Mouse (Mus musculus): ENCODE measurements around the gene Ifit3b. TPM values are rescaled to one million over a fixed set of nuclear protein-coding genes. Genes with fewer than 3 reads are reported as not detected.
A peak's percentile ranks its signal among the peaks of the same experiment; 100 is the strongest.
"Not testable (repeated sequence)": the region's sequence is repeated elsewhere in the genome, so short reads cannot be mapped to it uniquely, and the experiment has no call there.

Ifit3b gene
- not detected in 2 replicates for polyA plus RNA-seq (2012)

- TF ChIP-seq GATA1 (IDR thresholded peaks at IDR 0.05; ENCODE audit: low read length): not testable (repeated sequence)
These were observed at the start of gene Ifit3b for GRCm38 (mm10) chr19:34607237-34608051. Gene Ifit3b, plus strand, starts transcription at chr19:34607970.

GRCm38 (mm10) chr19:34562556-34562955, 45.2 kb upstream of the Ifit3b start:
- TF ChIP-seq GATA1 (IDR thresholded peaks at IDR 0.05; ENCODE audit: low read length): peak; percentile 27

- TF ChIP-seq GATA1 (IDR thresholded peaks at IDR 0.05; ENCODE audit: low read length): no peak
These were observed 41.5 kb upstream of the Ifit3b start for GRCm38 (mm10) chr19:34566178-34566784.

GRCm38 (mm10) chr19:34568988-34569895, 38.5 kb upstream of the Ifit3b start:
- no peak for TF ChIP-seq GATA1 (IDR thresholded peaks at IDR 0.05; ENCODE audit: low read length)

- TF ChIP-seq GATA1 (IDR thresholded peaks at IDR 0.05; ENCODE audit: low read length): no peak
These were observed 37.8 kb upstream of the Ifit3b start for GRCm38 (mm10) chr19:34569896-34570476.

- TF ChIP-seq GATA1 (IDR thresholded peaks at IDR 0.05; ENCODE audit: low read length): no peak
These were observed 36.7 kb upstream of the Ifit3b start for GRCm38 (mm10) chr19:34571080-34571479.

GRCm38 (mm10) chr19:34573650-34574049, 34.1 kb upstream of the Ifit3b start:
- TF ChIP-seq GATA1 (IDR thresholded peaks at IDR 0.05; ENCODE audit: low read length): no peak

- no peak for TF ChIP-seq GATA1 (IDR thresholded peaks at IDR 0.05; ENCODE audit: low read length)
These were observed 30.6 kb upstream of the Ifit3b start for GRCm38 (mm10) chr19:34577121-34577520.

- TF ChIP-seq GATA1 (IDR thresholded peaks at IDR 0.05; ENCODE audit: low read length): not testable (repeated sequence)
These were observed 24.5 kb upstream of the Ifit3b start, which contains the start of gene Ifit3 for GRCm38 (mm10) chr19:34583126-34583766. Gene Ifit3, plus strand, starts transcription at chr19:34583531.

- TF ChIP-seq GATA1 (IDR thresholded peaks at IDR 0.05; ENCODE audit: low read length): no peak
These were observed 18.8 kb upstream of the Ifit3b start for GRCm38 (mm10) chr19:34588959-34589358.

GRCm38 (mm10) chr19:34593456-34593855, 14.3 kb upstream of the Ifit3b start:
- TF ChIP-seq GATA1 (IDR thresholded peaks at IDR 0.05; ENCODE audit: low read length): no peak

GRCm38 (mm10) chr19:34596811-34597210, 11.0 kb upstream of the Ifit3b start:
- no peak for TF ChIP-seq GATA1 (IDR thresholded peaks at IDR 0.05; ENCODE audit: low read length)

GRCm38 (mm10) chr19:34598341-34598740, 9.4 kb upstream of the Ifit3b start:
- TF ChIP-seq GATA1 (IDR thresholded peaks at IDR 0.05; ENCODE audit: low read length): no peak

GRCm38 (mm10) chr19:34601888-34602287, 5.9 kb upstream of the Ifit3b start, which contains the start of gene Ifit1bl1:
Gene Ifit1bl1, minus strand, starts transcription at chr19:34601956.
- not testable (repeated sequence) for TF ChIP-seq GATA1 (IDR thresholded peaks at IDR 0.05; ENCODE audit: low read length)

GRCm38 (mm10) chr19:34605472-34605871, 2.3 kb upstream of the Ifit3b start:
- TF ChIP-seq GATA1 (IDR thresholded peaks at IDR 0.05; ENCODE audit: low read length): no peak

All from G1E-ER4 (cell line).